Mouse (Mus musculus) neural tube, embryonic 14.5 days (tissue): ENCODE results near the gene Hist1h1a. TPM values are rescaled to one million over a fixed set of nuclear protein-coding genes. Genes with fewer than 3 reads are reported as not detected.

ENCODE experiments used
- ATAC-seq: fragments of 200-750 bp; cut with Nextera tagmentation; 2 replicates; pipeline ENCODE4 v1.8.0; 2017; ENCODE audit warnings: low read depth, mild to moderate bottlenecking, moderate TSS enrichment, moderate library complexity
- H3K27ac ChIP-seq: fragments of 300-500 bp; sonication (generic); 2 replicates; pipeline ENCODE4 v1.5.1; 2014; ENCODE audit warnings: low read depth, mild to moderate bottlenecking, control low read depth, low read length, moderate library complexity, mixed read lengths
- H3K27me3 ChIP-seq: fragments of 300-500 bp; sonication (generic); 2 replicates; pipeline ENCODE4 v1.6.1; 2014; ENCODE audit warnings: low read length; ENCODE audit not compliant: control insufficient read depth, insufficient read depth
- H3K36me3 ChIP-seq: fragments of 300-500 bp; sonication (generic); 2 replicates; pipeline ENCODE4 v1.6.1; 2014; ENCODE audit warnings: low read length, mixed read lengths; ENCODE audit not compliant: control insufficient read depth, insufficient read depth
- H3K4me1 ChIP-seq: fragments of 300-500 bp; sonication (generic); 2 replicates; pipeline ENCODE4 v1.6.1; 2014; ENCODE audit warnings: low read length; ENCODE audit not compliant: control insufficient read depth, insufficient read depth
- H3K4me2 ChIP-seq: fragments of 300-500 bp; sonication (generic); 2 replicates; pipeline ENCODE4 v1.6.1; 2014; ENCODE audit warnings: mild to moderate bottlenecking, low read depth, low read length, control low read depth
- H3K4me3 ChIP-seq: fragments of 300-500 bp; sonication (generic); 2 replicates; pipeline ENCODE4 v1.5.1; 2014; ENCODE audit warnings: low read depth, low read length, control low read depth, mixed read lengths
- H3K9ac ChIP-seq: fragments of 300-500 bp; sonication (generic); replicated peaks from 2 replicates; pipeline ENCODE4 v1.6.1; 2014; ENCODE audit warnings: low read depth, mild to moderate bottlenecking, control low read depth, low read length, mixed read lengths
- H3K9me3 ChIP-seq: fragments of 300-500 bp; sonication (generic); 2 replicates; pipeline ENCODE4 v1.6.1; 2016; ENCODE audit warnings: low read length; ENCODE audit not compliant: control insufficient read depth
- WGBS: fragments of 180-500 bp; shearing (Covaris S2); extraction: QIAGEN DNeasy Blood & Tissue Kit; methylation state at CpG from one replicate; pipeline ENCODE4 v1.1.7; 2014; 5-methylcytosine and 5-hydroxymethylcytosine counted together
- polyA plus RNA-seq: library from polyadenylated mRNA; unstranded; fragments of >200 nt; fragmentation: Nextera tagmentation; extraction: Ambion mirVana; gene quantifications from 2 replicates; pipeline ENCODE4 v1.2.1, GENCODE M21; 2014

Gene Hist1h1a
- polyA plus RNA-seq, 1 experiment from 2014 or later: not detected

GRCm38 (mm10) chr13:23729706-23730105 is 33.8 kb upstream of the Hist1h1a start:
- H3K36me3 ChIP-seq: no peaks in the 10 kb centered on the region
- H3K27ac ChIP-seq: no peak overlapping the region
- H3K4me1 ChIP-seq: no peaks in the 10 kb centered on the region
- no peaks in the 10 kb centered on the region for H3K27me3 ChIP-seq
- no peak overlapping the region for H3K4me3 ChIP-seq
- H3K4me2 ChIP-seq: no peak overlapping the region
- 92% methylated on average over 5 of the region's 5 CpGs for WGBS
- ATAC-seq: no peak
- H3K9me3 ChIP-seq: no peaks in the 10 kb centered on the region
- H3K9ac ChIP-seq: no peak overlapping the region

- Histone ChIP-seq H3K4me1 (no peaks in the 10 kb centered on the region), H3K27me3 (no peaks in the 10 kb centered on the region)
Measured at GRCm38 (mm10) chr13:23730479-23730878, 33.0 kb upstream of the Hist1h1a start.

DNA sequence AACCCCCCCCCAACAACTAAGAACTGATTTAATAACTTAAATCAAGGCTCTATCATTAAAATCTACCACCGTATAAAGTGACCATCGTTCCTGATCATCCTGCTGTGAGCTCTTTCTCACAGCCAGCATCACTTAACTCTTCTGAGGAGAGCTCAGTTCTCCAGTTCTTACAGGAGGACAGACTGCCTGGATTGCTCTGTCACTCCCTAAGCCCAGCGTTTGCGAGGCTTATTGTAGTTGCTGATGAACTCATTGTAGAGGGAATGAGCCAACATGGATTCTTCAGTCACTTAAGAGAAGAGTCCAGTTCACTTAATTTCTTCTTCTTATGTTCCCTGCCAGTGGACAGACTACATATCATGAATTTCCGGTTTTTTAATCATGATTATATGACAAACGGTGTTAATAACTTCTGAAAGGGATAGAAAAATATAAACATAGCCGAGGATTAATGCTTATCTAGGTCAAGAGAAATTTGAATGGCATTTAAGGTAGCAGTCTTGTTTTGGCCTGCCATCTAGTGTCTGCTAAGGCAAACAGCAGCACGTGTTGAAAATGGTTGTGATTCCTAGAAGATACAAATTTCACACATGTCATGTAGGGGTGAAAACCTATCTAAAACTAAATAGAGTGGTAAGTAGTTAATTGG is 31.2 kb upstream of the Hist1h1a start:
- ATAC-seq: no peak; the same call in 1 of the 2 replicates

More at GRCm38 (mm10) chr13:23730479-23730878, 33.0 kb upstream of the Hist1h1a start:
- H3K4me3 ChIP-seq: no peak overlapping the region
- H3K9ac ChIP-seq: no peak overlapping the region
- H3K36me3 ChIP-seq: no peaks in the 10 kb centered on the region
- ATAC-seq: no peak
- H3K4me2 ChIP-seq: no peak overlapping the region
- 35% methylated on average over 8 of the region's 8 CpGs for WGBS
- no peak overlapping the region for H3K27ac ChIP-seq
- H3K9me3 ChIP-seq: no peaks in the 10 kb centered on the region

DNA sequence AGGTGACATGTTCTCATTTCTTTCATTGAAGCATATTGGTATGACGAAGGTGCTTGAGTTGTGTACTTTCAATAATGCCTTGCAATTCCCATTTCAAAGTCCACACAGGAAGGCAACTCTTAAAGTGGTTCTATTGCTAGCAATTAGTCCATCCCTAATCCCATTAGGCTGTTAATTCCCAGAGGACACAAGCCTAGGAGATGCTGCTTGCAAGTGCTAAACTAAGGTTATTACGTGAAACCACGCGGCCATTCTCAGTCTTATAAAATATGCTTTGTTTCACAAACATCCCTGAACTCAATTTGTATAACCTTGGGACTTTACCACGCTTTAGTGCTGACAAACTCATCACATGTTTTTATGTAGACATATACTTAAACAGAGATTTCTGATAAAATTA is 26.4 kb upstream of the Hist1h1a start:
- Histone ChIP-seq H3K4me1 (peaks cover 8% of the 10 kb centered on the region; the same call in 1 of the 2 replicates), H3K27ac (no peak overlapping the region), H3K9me3 (no peaks in the 10 kb centered on the region), H3K9ac (no peak overlapping the region), H3K4me3 (no peak overlapping the region), H3K4me2 (no peak overlapping the region), H3K36me3 (no peaks in the 10 kb centered on the region), H3K27me3 (no peaks in the 10 kb centered on the region)
- no peak for ATAC-seq
- 70% methylated on average over 5 of the region's 5 CpGs for WGBS

More for the DNA sequence above, 31.2 kb upstream of the Hist1h1a start:
- H3K4me1 ChIP-seq: no peaks in the 10 kb centered on the region
- no peak overlapping the region for H3K9ac ChIP-seq
- H3K27me3 ChIP-seq: no peaks in the 10 kb centered on the region
- no peak overlapping the region for H3K4me3 ChIP-seq
- no peaks in the 10 kb centered on the region for H3K36me3 ChIP-seq
- H3K9me3 ChIP-seq: no peaks in the 10 kb centered on the region
- H3K4me2 ChIP-seq: no peak overlapping the region
- 25% methylated on average over 8 of the region's 8 CpGs for WGBS
- H3K27ac ChIP-seq: no peak overlapping the region

GRCm38 (mm10) chr13:23738041-23738440 is 25.4 kb upstream of the Hist1h1a start:
- no peak overlapping the region for H3K4me3 ChIP-seq
- no peaks in the 10 kb centered on the region for H3K9me3 ChIP-seq
- WGBS: 25% methylated on average over 4 of the region's 4 CpGs
- H3K4me2 ChIP-seq: peak overlapping the region; percentile 97
- H3K9ac ChIP-seq: peak overlapping the region; percentile 57; the same call in 1 of the 2 replicates
- no peaks in the 10 kb centered on the region for H3K36me3 ChIP-seq
- peak overlapping the region; percentile 70 for H3K27ac ChIP-seq
- no peaks in the 10 kb centered on the region for H3K27me3 ChIP-seq
- H3K4me1 ChIP-seq: peaks cover 8% of the 10 kb centered on the region; the same call in 1 of the 2 replicates
- no peak for ATAC-seq

- peak within 1 kb of the TSS; percentile 70 for H3K27ac ChIP-seq
- H3K36me3 ChIP-seq: no peaks in the 10 kb centered on the region
- under 1% methylated on average over 33 of the region's 38 CpGs for WGBS
- peaks cover 8% of the 10 kb centered on the region; the same call in 1 of the 2 replicates for H3K4me1 ChIP-seq
- peak within 1 kb of the TSS; percentile 50 for H3K4me3 ChIP-seq
- peak; percentile 96 for ATAC-seq
- peak within 1 kb of the TSS; percentile 57 for H3K9ac ChIP-seq
- no peaks in the 10 kb centered on the region for H3K27me3 ChIP-seq
- H3K9me3 ChIP-seq: no peaks in the 10 kb centered on the region
- peak within 1 kb of the TSS; percentile 97 for H3K4me2 ChIP-seq
Measured at GRCm38 (mm10) chr13:23738677-23739068, 24.8 kb upstream of the Hist1h1a start, which contains the start of gene Hist1h1c. Gene Hist1h1c (plus strand): TSS chr13:23738808.

GRCm38 (mm10) chr13:23739069-23739921 is 24.2 kb upstream of the Hist1h1a start:
- Histone ChIP-seq H3K4me3 (peak overlapping the region; percentile 50), H3K4me1 (peaks cover 8% of the 10 kb centered on the region; the same call in 1 of the 2 replicates), H3K36me3 (no peaks in the 10 kb centered on the region), H3K9ac (peak overlapping the region; percentile 57), H3K4me2 (peak overlapping the region; percentile 97), H3K27ac (peak overlapping the region; percentile 70), H3K27me3 (no peaks in the 10 kb centered on the region), H3K9me3 (no peaks in the 10 kb centered on the region)
- WGBS: under 1% methylated on average over 39 of the region's 39 CpGs
- ATAC-seq: peak; percentile 91

DNA sequence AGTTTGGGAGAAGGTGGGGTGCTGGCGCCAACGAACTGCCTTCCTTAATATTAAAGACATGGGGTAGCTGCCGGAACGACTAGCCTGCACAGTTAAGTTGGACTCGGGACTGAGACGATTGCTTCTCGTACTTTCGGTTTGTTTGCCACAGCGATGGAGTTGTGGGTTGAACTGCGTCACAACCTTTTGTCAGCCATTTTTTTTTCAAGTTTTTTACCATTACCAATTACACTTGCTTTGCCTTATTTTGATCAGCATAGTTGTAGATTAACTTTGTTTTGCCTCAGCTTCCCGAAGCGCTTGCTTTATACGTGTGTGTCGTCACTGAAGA is 23.6 kb upstream of the Hist1h1a start:
- Histone ChIP-seq H3K27me3 (no peaks in the 10 kb centered on the region), H3K4me1 (peaks cover 8% of the 10 kb centered on the region; the same call in 1 of the 2 replicates), H3K27ac (peak overlapping the region; percentile 70), H3K9ac (peak overlapping the region; percentile 43; the same call in 1 of the 2 replicates), H3K4me2 (peak overlapping the region; percentile 97), H3K4me3 (peak overlapping the region; percentile 50), H3K36me3 (no peaks in the 10 kb centered on the region), H3K9me3 (no peaks in the 10 kb centered on the region)
- ATAC-seq: no peak
- WGBS: under 1% methylated on average over 14 of the region's 14 CpGs
